Mouse (Mus musculus): ENCODE measurements at regions not wholly inside any gene's neighbourhood (a gene's known extent, or its start where the extent isn't known, plus 50 kb on each side); places are given as distances from the start of the nearest gene placed in this dataset.

DNA sequence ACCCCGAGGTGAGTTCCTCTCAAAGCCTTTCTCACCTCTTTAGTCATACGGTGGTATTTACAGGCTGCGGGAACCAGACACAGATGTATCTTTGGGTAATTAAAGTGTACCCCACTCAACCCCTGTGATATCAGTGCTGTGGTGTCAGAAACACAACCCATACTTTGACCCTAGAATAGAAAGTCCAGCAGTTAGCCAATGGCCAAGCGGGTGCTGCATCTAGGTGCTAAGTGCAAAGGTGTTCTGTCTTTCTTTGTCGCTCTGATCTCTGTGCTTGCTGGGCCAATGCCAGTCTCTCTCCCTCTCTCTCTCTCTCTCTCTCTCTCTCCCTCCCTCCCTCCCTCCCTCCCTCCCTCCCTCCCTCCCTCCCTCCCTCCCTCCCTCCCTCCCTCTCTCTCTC, 107.6 kb downstream of the Cxcl12 start:
- in situ Hi-C loops (cut with MboI; ENCODE audit: low pct_ligation_motif_present, low pct_unique_long_range_greater_than_20kb, low sequenced_read_pairs), result no loop called here
- dilution Hi-C loops (cut with MboI; ENCODE audit: extremely low pct_ligation_motif_present, extremely low pct_unique_long_range_greater_than_20kb, low sequenced_read_pairs), result no loop called here
- H3K4me1 ChIP-seq (ENCODE audit: control insufficient read depth in 1 of 2, insufficient read depth in 2 of 2), result peaks cover 0 to 19% of the 10 kb centered on the region in 2 experiments; a peak in 2 of 4 replicates
- H3K9me3 ChIP-seq (replicated peaks; ENCODE audit: low read length), result no peaks in the 10 kb centered on the region
- no peak overlapping the region for H3K4me3 ChIP-seq (replicated peaks in 1 of 3; ENCODE audit: low read depth in 2 of 3, low read length in 2 of 3, poor library complexity in 1 of 3)
- no peaks in the 10 kb centered on the region for H3K27me3 ChIP-seq (replicated peaks)
- no peaks in the 10 kb centered on the region for H3K79me2 ChIP-seq (replicated peaks; ENCODE audit: control insufficient read depth, extremely low read depth, insufficient read depth, poor library complexity, severe bottlenecking)
- no peak for DNase-seq (ENCODE audit: extremely low read depth)
- no peak overlapping the region for H3K4me2 ChIP-seq (ENCODE audit: insufficient read depth, low read depth, poor library complexity, severe bottlenecking)
- no peaks in the 10 kb centered on the region for H3K36me3 ChIP-seq (replicated peaks in 1 of 2; ENCODE audit: control insufficient read depth in 1 of 2, insufficient read depth in 1 of 2, low read length in 1 of 2)
- no peak overlapping the region for H3K9ac ChIP-seq (ENCODE audit: insufficient read depth, low read depth)
- no peak overlapping the region for H3K27ac ChIP-seq (ENCODE audit: insufficient read depth, low read depth)
- TF ChIP-seq ZC3H11A (IDR thresholded peaks at IDR 0.05; ENCODE audit: low read depth, low read length) (no peak), NELFE (IDR thresholded peaks at IDR 0.05; ENCODE audit: low read depth, low read length) (no peak), ZNF384 (IDR thresholded peaks at IDR 0.05; ENCODE audit: low read depth, low read length) (no peak), RCOR1 (conservative IDR thresholded peaks at IDR 0.05; ENCODE audit: low read depth, low read length) (no peak), TCF12 (IDR thresholded peaks at IDR 0.05; ENCODE audit: low read depth, low read length) (no peak), MAFK (IDR thresholded peaks at IDR 0.05; ENCODE audit: insufficient replicate concordance, low read length) (no peak), USF1 (IDR thresholded peaks at IDR 0.05; ENCODE audit: low read depth, low read length) (no peak), POLR2A (IDR thresholded peaks at IDR 0.05; ENCODE audit: low read depth, low read length) (no peak)

DNA sequence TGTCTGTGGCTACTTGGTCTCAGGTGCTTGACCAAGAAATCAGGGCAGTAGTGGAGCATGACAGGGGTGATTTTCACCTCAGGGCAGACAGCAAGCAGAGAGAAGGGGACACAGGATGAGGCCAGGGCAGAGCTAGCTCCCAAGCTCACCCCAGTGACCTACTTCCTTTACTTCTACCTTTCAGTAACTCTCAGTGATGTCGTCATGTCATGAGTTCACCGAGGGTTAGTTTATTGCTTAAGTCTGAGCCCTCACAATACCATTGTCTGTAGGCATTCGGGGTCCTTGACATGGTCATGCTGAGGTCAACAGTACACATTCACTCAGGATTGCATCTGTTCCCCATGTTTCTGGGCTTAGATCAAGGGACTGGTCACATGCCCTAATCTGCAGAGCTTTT, 108.5 kb downstream of the Cxcl12 start:
- Histone ChIP-seq H3K36me3 (replicated peaks in 1 of 2; ENCODE audit: control insufficient read depth in 1 of 2, insufficient read depth in 1 of 2, low read length in 1 of 2) (no peaks in the 10 kb centered on the region), H3K27me3 (replicated peaks) (no peaks in the 10 kb centered on the region), H3K4me2 (ENCODE audit: insufficient read depth, low read depth, poor library complexity, severe bottlenecking) (no peak overlapping the region), H3K9ac (ENCODE audit: insufficient read depth, low read depth) (no peak overlapping the region), H3K9me3 (replicated peaks; ENCODE audit: low read length) (no peaks in the 10 kb centered on the region), H3K27ac (ENCODE audit: insufficient read depth, low read depth) (no peak overlapping the region), H3K4me1 (ENCODE audit: control insufficient read depth in 1 of 2, insufficient read depth in 2 of 2) (peaks cover 0 to 9% of the 10 kb centered on the region in 2 experiments; a peak in 1 of 4 replicates), H3K79me2 (replicated peaks; ENCODE audit: control insufficient read depth, extremely low read depth, insufficient read depth, poor library complexity, severe bottlenecking) (no peaks in the 10 kb centered on the region), H3K4me3 (replicated peaks in 1 of 3; ENCODE audit: low read depth in 2 of 3, low read length in 2 of 3, poor library complexity in 1 of 3) (no peak overlapping the region)
- TF ChIP-seq CTCF (conservative IDR thresholded peaks at IDR 0.05 in 1 of 2, IDR thresholded peaks at IDR 0.05 in 1 of 2; ENCODE audit: low read depth in 2 of 2, low read length in 2 of 2) (no peak), POLR2AphosphoS2 (IDR thresholded peaks at IDR 0.05; ENCODE audit: low read depth, low read length) (no peak), SIN3A (IDR thresholded peaks at IDR 0.05; ENCODE audit: low read length) (no peak), SMC3 (IDR thresholded peaks at IDR 0.05; ENCODE audit: low read depth, low read length) (no peak), ETS1 (conservative IDR thresholded peaks at IDR 0.05; ENCODE audit: low read depth, low read length) (no peak), MAFK (IDR thresholded peaks at IDR 0.05; ENCODE audit: insufficient replicate concordance, low read length) (no peak), MXI1 (IDR thresholded peaks at IDR 0.05; ENCODE audit: low read depth, low read length) (no peak), KAT2A (IDR thresholded peaks at IDR 0.05; ENCODE audit: insufficient replicate concordance, low read length) (no peak), POLR2A (IDR thresholded peaks at IDR 0.05; ENCODE audit: low read depth, low read length) (no peak), RAD21 (IDR thresholded peaks at IDR 0.05; ENCODE audit: low read depth, low read length) (no peak), USF1 (IDR thresholded peaks at IDR 0.05; ENCODE audit: low read depth, low read length) (no peak), ZNF384 (IDR thresholded peaks at IDR 0.05; ENCODE audit: low read depth, low read length) (no peak), MEF2A (IDR thresholded peaks at IDR 0.05; ENCODE audit: borderline replicate concordance, low read depth, low read length) (no peak), JUN (IDR thresholded peaks at IDR 0.05; ENCODE audit: insufficient read depth, low read depth, low read length) (no peak), TCF12 (IDR thresholded peaks at IDR 0.05; ENCODE audit: low read depth, low read length) (no peak)
- in situ Hi-C loops (cut with MboI; ENCODE audit: low pct_ligation_motif_present, low pct_unique_long_range_greater_than_20kb, low sequenced_read_pairs), result no loop called here
- dilution Hi-C loops (cut with MboI; ENCODE audit: extremely low pct_ligation_motif_present, extremely low pct_unique_long_range_greater_than_20kb, low sequenced_read_pairs), result no loop called here
- no peak for DNase-seq (ENCODE audit: extremely low read depth)
